Mouse (Mus musculus): ENCODE data around the gene Rcor3. TPM values are rescaled to one million over a fixed set of nuclear protein-coding genes. Genes with fewer than 3 reads are reported as not detected.
A peak's percentile ranks its signal among the peaks of the same experiment; 100 is the strongest.

Gene Rcor3
- polyA plus RNA-seq, 1 experiment from 2014 or later: 11.8 TPM

- Histone ChIP-seq H3K4me3 (no peak overlapping the region), H3K27ac (0 out of 2 replicates have a peak overlapping the region, but pooled peaks have one; percentile 40), H3K36me3 (peaks cover 88% of the 10 kb centered on the region), H3K9ac (no peak overlapping the region), H3K9me3 (replicated peaks) (no peaks in the 10 kb centered on the region), H3K27me3 (replicated peaks) (no peaks in the 10 kb centered on the region), H3K4me2 (peak overlapping the region; percentile 32; the same call in 1 of the 2 replicates), H3K4me1 (peaks cover 13% of the 10 kb centered on the region)
- WGBS (ENCODE audit: insufficient replicate concordance): 86% methylated on average over 6 of the region's 6 CpGs
- no peak for ATAC-seq
Observed at GRCm38 (mm10) chr1:192116262-192116661, 21.6 kb downstream of the Rcor3 start.

GRCm38 (mm10) chr1:192115378-192115777 is 22.5 kb downstream of the Rcor3 start:
- WGBS (ENCODE audit: insufficient replicate concordance): 13% methylated on average over 1 of the region's 1 CpGs
- Histone ChIP-seq H3K27ac (no peak overlapping the region), H3K9me3 (replicated peaks) (no peaks in the 10 kb centered on the region), H3K4me3 (no peak overlapping the region), H3K36me3 (peaks cover 88% of the 10 kb centered on the region), H3K4me1 (peaks cover 13% of the 10 kb centered on the region), H3K9ac (no peak overlapping the region), H3K27me3 (replicated peaks) (no peaks in the 10 kb centered on the region), H3K4me2 (peak overlapping the region; percentile 6; the same call in 1 of the 2 replicates)
- peak; percentile 88 for ATAC-seq

GRCm38 (mm10) chr1:192109169-192109568 is 28.7 kb downstream of the Rcor3 start:
- Histone ChIP-seq H3K4me3 (no peak overlapping the region), H3K4me2 (no peak overlapping the region), H3K9ac (no peak overlapping the region), H3K9me3 (replicated peaks) (no peaks in the 10 kb centered on the region), H3K36me3 (peaks cover 76% of the 10 kb centered on the region), H3K27me3 (replicated peaks) (no peaks in the 10 kb centered on the region), H3K27ac (no peak overlapping the region), H3K4me1 (peaks cover 11% of the 10 kb centered on the region)
- no peak for ATAC-seq
- 77% methylated on average over 6 of the region's 6 CpGs for WGBS (ENCODE audit: insufficient replicate concordance)

GRCm38 (mm10) chr1:192107352-192107751 is 30.5 kb downstream of the Rcor3 start:
- Histone ChIP-seq H3K9ac (no peak overlapping the region), H3K27me3 (replicated peaks) (no peaks in the 10 kb centered on the region), H3K27ac (no peak overlapping the region), H3K4me1 (peaks cover 11% of the 10 kb centered on the region), H3K4me3 (no peak overlapping the region), H3K36me3 (peaks cover 70% of the 10 kb centered on the region), H3K4me2 (no peak overlapping the region), H3K9me3 (replicated peaks) (no peaks in the 10 kb centered on the region)
- ATAC-seq: peak; percentile 84
- 17% methylated on average over 2 of the region's 2 CpGs for WGBS (ENCODE audit: insufficient replicate concordance)

GRCm38 (mm10) chr1:192105902-192106389 is 31.9 kb downstream of the Rcor3 start:
- Histone ChIP-seq H3K4me2 (no peak overlapping the region), H3K9ac (no peak overlapping the region), H3K4me3 (no peak overlapping the region), H3K27ac (no peak overlapping the region), H3K4me1 (peaks cover 11% of the 10 kb centered on the region), H3K36me3 (peaks cover 68% of the 10 kb centered on the region), H3K9me3 (replicated peaks) (no peaks in the 10 kb centered on the region), H3K27me3 (replicated peaks) (no peaks in the 10 kb centered on the region)
- 83% methylated on average over 4 of the region's 4 CpGs for WGBS (ENCODE audit: insufficient replicate concordance)
- no peak for ATAC-seq

- H3K9me3 ChIP-seq (replicated peaks): no peaks in the 10 kb centered on the region
- H3K9ac ChIP-seq: no peak overlapping the region
- peak overlapping the region; percentile 40; the same call in 1 of the 2 replicates for H3K27ac ChIP-seq
- peaks cover 60% of the 10 kb centered on the region for H3K36me3 ChIP-seq
- WGBS (ENCODE audit: insufficient replicate concordance): 85% methylated on average over 9 of the region's 9 CpGs
- ATAC-seq: peak; percentile 46; the same call in 1 of the 2 replicates
- H3K4me2 ChIP-seq: no peak overlapping the region
- no peaks in the 10 kb centered on the region for H3K27me3 ChIP-seq (replicated peaks)
- H3K4me3 ChIP-seq: no peak overlapping the region
- H3K4me1 ChIP-seq: peaks cover 11% of the 10 kb centered on the region
Observed at GRCm38 (mm10) chr1:192104021-192104420, 33.8 kb downstream of the Rcor3 start.

- ATAC-seq: no peak
- no peak overlapping the region for H3K4me2 ChIP-seq
- H3K4me1 ChIP-seq: peaks cover 8% of the 10 kb centered on the region
- no peak overlapping the region for H3K4me3 ChIP-seq
- peaks cover 58% of the 10 kb centered on the region for H3K36me3 ChIP-seq
- H3K9me3 ChIP-seq (replicated peaks): no peaks in the 10 kb centered on the region
- no peak overlapping the region for H3K9ac ChIP-seq
- 76% methylated on average over 6 of the region's 6 CpGs for WGBS (ENCODE audit: insufficient replicate concordance)
- H3K27ac ChIP-seq: peak overlapping the region; percentile 40
- no peaks in the 10 kb centered on the region for H3K27me3 ChIP-seq (replicated peaks)
Observed at GRCm38 (mm10) chr1:192103176-192103575, 34.7 kb downstream of the Rcor3 start.

GRCm38 (mm10) chr1:192101359-192101758 is 36.5 kb downstream of the Rcor3 start:
- H3K9ac ChIP-seq: no peak overlapping the region
- 58% methylated on average over 8 of the region's 8 CpGs for WGBS (ENCODE audit: insufficient replicate concordance)
- no peak; the same call in 1 of the 2 replicates for ATAC-seq

GRCm38 (mm10) chr1:192100742-192101141 is 37.1 kb downstream of the Rcor3 start:
- Histone ChIP-seq H3K9me3 (replicated peaks) (no peaks in the 10 kb centered on the region), H3K4me3 (no peak overlapping the region), H3K9ac (no peak overlapping the region), H3K4me1 (no peaks in the 10 kb centered on the region), H3K27ac (no peak overlapping the region), H3K4me2 (no peak overlapping the region), H3K27me3 (replicated peaks) (no peaks in the 10 kb centered on the region), H3K36me3 (peaks cover 50% of the 10 kb centered on the region)
- no peak for ATAC-seq
- 85% methylated on average over 11 of the region's 11 CpGs for WGBS (ENCODE audit: insufficient replicate concordance)

More at GRCm38 (mm10) chr1:192101359-192101758, 36.5 kb downstream of the Rcor3 start:
- Histone ChIP-seq H3K4me3 (no peak overlapping the region), H3K4me2 (no peak overlapping the region), H3K4me1 (no peaks in the 10 kb centered on the region), H3K27me3 (replicated peaks) (no peaks in the 10 kb centered on the region), H3K27ac (no peak overlapping the region), H3K36me3 (peaks cover 52% of the 10 kb centered on the region), H3K9me3 (replicated peaks) (no peaks in the 10 kb centered on the region)

- H3K36me3 ChIP-seq: peaks cover 16% of the 10 kb centered on the region
- H3K4me2 ChIP-seq: no peak overlapping the region
- H3K9ac ChIP-seq: no peak overlapping the region
- WGBS (ENCODE audit: insufficient replicate concordance): 74% methylated on average over 5 of the region's 5 CpGs
- H3K4me1 ChIP-seq: peaks cover 21% of the 10 kb centered on the region
- H3K27ac ChIP-seq: no peak overlapping the region
- no peaks in the 10 kb centered on the region for H3K9me3 ChIP-seq (replicated peaks)
- H3K4me3 ChIP-seq: no peak overlapping the region
- no peak for ATAC-seq
- no peaks in the 10 kb centered on the region; the same call in 1 of the 2 replicates for H3K27me3 ChIP-seq (replicated peaks)
Observed at GRCm38 (mm10) chr1:192095626-192096025, 42.2 kb downstream of the Rcor3 start.

- no peak overlapping the region for H3K4me2 ChIP-seq
- H3K9me3 ChIP-seq (replicated peaks): no peaks in the 10 kb centered on the region
- no peak for ATAC-seq
- peaks cover 31% of the 10 kb centered on the region for H3K4me1 ChIP-seq
- no peak overlapping the region for H3K4me3 ChIP-seq
- no peak overlapping the region for H3K27ac ChIP-seq
- H3K27me3 ChIP-seq (replicated peaks): no peaks in the 10 kb centered on the region; the same call in 1 of the 2 replicates
- peaks cover 13% of the 10 kb centered on the region for H3K36me3 ChIP-seq
- no peak overlapping the region for H3K9ac ChIP-seq
- WGBS (ENCODE audit: insufficient replicate concordance): 47% methylated on average over 13 of the region's 13 CpGs
Observed at GRCm38 (mm10) chr1:192094451-192095170, 43.3 kb downstream of the Rcor3 start.

- peaks cover 39% of the 10 kb centered on the region for H3K4me1 ChIP-seq
- peaks cover 12% of the 10 kb centered on the region; the same call in 1 of the 2 replicates for H3K36me3 ChIP-seq
- H3K27me3 ChIP-seq (replicated peaks): peaks cover 3% of the 10 kb centered on the region; the same call in 1 of the 2 replicates
- no peaks in the 10 kb centered on the region for H3K9me3 ChIP-seq (replicated peaks)
- peak overlapping the region; percentile 97 for H3K4me2 ChIP-seq
- WGBS (ENCODE audit: insufficient replicate concordance): 23% methylated on average over 16 of the region's 16 CpGs
- peak overlapping the region; percentile 79 for H3K4me3 ChIP-seq
- H3K9ac ChIP-seq: peak overlapping the region; percentile 91
- ATAC-seq: peak; percentile 72
- peak overlapping the region; percentile 57 for H3K27ac ChIP-seq
Observed at GRCm38 (mm10) chr1:192092879-192093660, 44.8 kb downstream of the Rcor3 start.
